Mouse (Mus musculus) right cerebral cortex, adult 18-20 months (tissue): ENCODE measurements around the gene Rapgef6.
A peak's percentile ranks its signal among the peaks of the same experiment; 100 is the strongest.

Source experiments
- DNase-seq: peaks from one replicate; pipeline ENCODE4 v3.0.0; 2022; ENCODE audit warnings: mixed read lengths

The Rapgef6 gene

DNA sequence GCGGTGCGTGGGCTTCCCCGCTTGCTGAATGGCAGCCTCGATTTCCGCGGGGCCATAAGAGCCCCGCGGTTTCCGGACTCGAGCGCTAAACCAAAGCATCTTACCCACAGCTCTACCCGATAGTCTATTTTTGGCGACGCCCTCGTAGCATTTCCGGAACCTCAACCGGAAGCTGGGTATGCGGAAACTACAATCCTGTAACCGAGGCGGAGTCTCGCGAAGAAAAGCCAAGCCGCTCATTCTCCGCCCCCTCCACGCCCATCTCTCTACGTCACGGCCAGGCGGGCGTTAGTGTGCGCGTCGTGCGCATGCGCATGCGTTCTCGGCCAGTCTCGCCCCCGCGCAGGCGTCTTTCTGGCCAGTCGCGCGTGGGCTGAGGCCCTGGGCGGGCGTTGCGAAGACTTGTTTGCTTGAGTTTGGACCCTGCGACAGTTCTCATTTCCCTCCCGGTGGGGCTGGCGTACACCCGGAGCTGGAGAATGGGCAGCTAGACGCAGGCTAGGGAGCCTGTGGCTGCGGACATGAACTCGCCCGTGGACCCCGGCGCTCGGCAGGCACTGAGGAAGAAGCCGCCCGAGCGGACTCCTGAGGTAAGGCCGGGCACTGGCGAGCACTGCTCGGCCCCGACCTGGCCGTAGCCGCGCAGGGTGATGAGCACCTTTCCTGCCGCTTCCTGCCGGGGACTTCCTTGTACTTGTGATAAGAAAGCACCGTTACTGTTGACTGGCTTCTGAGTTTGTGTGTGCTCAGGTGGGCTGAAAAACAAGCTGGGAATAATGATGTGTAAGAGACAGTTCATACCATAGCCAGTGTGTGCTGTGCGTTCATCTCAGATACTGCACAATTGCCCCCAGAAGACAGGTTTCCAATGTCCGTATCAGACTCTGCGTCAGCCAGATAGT, at the start of gene Rapgef6:
Gene Rapgef6, plus strand, starts transcription at position 319 of the 902 bp plus-strand sequence.
- DNase-seq = peak; percentile 98

DNA sequence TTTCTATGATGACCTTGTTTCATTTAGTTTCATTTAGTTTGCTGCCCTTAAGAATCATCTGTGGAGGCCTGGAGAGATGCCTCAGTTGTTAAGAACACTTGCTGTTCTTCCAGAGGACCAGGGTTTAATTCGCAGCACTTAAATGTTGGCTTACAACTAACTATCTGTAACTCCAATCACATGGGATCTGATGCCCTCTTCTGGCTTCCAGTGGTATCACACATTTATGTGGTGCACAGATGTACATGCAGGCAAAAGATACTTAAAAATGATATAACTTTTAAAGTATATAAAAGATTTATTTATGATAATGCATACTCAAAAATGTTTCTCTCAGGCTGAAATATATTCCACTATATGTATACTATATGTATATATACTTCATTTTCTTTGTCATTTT, 44.2 kb upstream of the Rapgef6 start:
- DNase-seq = no peak

DNA sequence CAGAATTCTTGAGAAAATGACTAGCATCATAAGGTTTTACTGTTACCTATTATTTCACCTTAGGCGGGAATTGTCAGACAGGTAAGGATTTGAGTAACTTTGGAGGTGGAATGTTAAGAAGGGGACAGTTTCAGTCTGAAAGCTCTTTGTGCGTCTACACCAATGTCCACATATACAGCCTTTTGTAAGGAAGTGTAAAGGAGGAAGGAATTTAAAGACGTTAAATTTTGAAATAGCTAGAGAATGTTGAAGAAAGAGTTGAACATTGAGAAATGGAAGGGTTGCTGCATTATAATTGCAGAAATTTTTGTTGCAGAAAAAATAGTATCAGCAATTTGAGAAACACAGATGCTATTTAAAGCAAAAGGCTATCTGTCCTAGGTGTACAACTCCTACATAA, 36.6 kb upstream of the Rapgef6 start:
- no peak for DNase-seq

DNA sequence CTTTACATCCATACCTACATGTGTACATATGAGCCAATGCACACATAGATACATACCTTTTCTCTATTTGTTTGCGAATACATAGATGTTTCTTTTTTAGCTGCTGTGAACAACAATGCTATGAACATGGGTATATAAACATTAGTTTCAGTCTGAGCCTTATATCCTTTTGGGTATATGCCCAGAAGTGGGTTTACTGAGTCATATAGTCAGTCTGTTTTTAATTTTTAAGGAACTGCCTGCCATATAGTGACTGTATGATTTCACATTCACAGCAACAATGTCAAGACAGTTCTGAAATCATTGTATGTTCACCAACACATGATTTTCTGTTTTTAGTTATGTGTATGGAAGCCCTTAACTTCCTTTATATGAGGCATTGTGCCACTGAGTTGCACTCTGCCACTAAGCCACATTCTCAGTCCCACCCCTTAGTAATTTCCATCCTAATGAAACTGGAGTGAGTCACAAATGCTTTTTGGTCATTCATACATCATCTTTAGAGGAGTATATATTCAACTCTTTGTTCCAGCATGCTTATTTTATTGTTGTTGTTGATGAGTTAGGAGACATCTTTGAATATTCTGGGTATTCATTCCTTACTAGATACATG, 30.6 kb upstream of the Rapgef6 start:
- no peak for DNase-seq

DNA sequence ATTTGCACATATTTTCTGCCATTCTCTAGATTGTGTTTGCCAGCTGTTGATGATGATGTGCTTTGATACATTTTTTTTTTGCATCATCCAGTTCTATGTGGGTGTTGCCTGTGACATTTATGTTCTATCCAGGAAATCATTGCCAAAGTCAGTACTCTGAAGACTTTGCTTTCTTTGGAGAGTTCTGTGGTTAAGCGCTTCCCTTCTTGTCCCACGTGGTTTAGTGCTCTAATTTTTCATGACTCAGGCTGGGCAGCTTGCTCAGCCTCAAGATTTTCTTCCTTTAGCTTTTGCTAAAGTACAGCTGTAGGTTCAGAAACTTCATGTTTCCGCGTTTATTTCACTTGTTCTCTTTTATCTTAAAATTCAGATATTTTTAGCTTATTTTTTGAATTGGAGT, 30.1 kb upstream of the Rapgef6 start:
- DNase-seq = no peak

DNA sequence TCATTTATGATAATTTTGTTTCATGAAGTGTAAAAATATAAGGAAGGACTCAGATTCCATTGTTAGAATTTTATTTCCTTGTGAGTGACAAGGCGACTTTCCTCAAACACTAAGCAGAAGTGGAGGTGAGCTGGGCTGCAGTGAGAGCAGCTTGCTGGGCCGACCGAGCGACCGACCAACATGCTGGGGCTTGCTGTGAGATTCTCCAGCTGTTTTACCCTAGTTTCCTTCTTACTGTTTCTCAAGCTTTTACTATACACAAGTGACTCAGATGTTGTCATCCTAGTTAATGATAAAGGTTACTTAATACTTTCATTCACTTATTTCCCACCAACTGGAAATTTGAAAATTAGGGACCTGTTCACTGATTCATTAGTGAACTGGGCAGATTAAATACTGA, 22.8 kb upstream of the Rapgef6 start:
- no peak for DNase-seq

DNA sequence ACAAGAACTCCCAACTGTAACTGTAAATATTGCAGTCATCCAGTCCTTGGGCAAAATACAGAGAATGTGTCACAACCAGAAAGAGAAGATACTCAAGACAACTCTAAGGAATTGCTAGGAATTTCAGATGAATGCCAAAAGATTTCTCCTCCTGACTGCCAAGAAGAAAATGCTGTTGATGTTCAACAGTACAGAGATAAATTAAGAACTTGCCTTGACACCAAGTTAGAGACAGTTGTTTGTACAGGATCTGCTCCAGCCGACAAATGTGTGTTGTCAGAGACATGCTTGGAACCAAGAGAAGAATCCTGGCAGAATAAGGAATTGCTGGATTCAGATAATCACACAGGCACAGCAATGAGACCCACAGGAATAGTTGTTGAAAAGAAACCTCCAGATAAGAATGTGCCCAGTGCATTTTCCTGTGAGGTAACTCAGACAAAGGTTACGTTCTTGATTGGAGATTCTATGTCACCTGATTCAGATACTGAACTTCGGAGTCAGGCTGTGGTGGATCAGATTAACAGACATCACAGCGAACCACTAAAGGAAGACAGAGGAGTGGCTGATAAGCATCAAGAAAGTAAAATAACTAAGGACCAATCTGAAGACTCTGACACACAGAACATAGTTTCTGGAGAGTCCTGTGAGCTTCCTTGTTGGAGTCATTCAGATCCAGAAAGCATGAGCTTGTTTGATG, 20.0 kb upstream of the Rapgef6 start:
- DNase-seq = no peak

DNA sequence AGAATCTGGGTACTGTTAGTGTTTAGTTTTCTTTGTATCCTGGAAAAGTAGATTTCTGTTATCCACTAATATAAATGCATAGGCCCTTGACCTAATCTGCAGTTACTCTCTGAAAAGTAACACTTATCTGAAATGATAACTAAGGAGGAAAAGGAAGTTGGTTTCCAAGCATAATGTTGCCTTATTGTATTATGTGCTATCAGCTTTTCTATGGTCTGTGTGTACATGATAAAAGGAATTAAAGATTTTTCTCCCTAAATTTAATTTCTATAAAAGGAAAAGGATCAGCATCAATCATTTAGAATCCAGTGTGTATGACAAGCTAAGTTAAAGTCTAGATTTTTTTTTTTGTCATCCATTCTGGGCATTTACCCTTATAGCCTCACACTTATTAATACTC, 9.1 kb upstream of the Rapgef6 start:
- no peak for DNase-seq

DNA sequence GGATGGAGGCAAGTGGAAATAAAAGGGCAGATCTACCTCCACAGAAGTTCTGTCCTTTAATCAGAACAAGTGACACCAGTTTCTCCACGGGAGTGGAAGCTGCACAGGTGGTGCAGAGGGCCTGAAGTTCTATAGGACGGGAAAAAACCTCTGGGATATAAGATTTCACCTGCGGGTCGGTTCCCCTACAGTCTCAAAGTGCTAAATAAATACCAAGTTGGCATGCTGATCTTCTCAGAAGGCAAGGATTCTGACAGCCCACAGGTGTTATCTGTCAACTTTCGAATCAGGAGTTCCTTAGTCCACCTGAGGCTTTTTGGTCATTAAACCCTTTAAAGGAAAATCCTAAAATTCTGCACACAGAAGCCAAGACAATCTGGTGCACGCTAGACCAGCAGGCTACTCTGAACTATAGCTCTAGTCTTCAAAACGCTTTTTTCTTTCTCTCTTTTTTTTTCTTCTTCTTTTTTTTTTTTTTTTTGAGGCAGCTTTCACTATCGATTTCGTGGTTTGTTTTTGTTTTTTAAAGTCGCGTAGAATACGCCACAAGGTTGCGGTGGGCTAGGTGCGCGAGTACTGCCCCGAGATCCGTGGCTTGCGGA, 619 bp upstream of the Rapgef6 start:
- DNase-seq = no peak

DNA sequence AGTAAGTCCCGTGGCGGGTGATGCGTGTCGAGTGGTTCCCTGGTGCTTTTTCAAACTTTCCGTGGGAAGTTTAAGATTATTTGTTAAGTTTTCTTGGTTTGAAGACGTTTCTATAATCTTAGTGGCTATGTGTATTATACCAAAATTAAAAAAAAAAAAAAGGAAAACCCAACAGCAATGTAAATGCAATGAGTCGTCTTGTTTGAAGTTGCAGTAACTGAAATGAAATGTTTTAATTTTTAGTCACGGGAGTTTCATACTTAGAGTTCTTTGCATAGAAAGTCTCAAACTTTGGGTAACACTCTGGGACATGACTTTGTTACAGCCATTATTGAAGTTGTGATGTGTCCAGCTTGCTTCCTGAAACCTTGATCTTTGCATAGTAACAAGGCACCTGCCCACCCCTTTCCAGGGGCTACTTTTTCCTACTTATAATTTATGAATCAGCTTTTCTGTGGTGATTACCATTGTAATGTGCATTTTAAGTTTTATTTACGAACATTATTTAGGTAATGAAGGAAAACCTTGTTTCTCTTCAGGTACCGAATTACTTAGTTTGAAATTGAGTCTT, 869 bp downstream of the Rapgef6 start:
- no peak for DNase-seq

DNA sequence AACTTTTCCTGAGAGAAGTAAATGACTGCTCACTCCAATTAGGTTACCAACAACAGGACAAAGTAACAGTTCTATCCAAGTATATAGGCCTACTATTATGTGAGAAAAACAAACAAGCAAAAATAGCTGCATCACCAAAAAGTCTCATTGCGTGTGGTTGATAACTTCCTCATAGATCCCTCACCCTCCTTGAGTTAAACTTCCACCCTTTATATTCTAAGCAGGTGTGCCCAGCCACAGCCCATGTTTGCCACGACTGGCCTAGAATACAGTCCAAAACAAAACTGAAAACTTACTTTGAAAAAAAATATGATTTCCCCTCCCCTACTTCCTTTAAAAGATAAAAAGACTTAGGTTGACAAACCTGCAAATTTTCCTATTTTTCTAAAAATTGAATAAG, 5.4 kb downstream of the Rapgef6 start:
- DNase-seq = no peak

DNA sequence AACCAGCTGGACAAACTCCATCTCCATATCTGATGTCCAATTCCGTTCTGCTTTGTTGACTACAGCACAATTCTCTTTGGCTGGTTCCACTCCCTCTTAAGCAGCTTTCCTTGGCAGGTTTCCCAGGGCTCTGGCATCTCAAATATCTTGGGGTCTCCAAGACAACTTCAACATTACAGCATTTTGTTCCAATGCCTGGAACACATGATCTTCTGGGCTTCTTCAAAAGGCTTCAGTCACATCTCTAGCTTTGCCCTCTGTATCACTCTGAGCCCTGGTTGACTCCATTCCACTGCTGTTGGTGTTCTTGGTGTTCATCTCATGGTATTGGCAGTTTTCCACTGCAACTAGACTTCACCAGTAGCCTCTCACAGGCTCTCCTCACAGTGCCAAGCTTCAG, 7.7 kb downstream of the Rapgef6 start:
- DNase-seq = no peak

DNA sequence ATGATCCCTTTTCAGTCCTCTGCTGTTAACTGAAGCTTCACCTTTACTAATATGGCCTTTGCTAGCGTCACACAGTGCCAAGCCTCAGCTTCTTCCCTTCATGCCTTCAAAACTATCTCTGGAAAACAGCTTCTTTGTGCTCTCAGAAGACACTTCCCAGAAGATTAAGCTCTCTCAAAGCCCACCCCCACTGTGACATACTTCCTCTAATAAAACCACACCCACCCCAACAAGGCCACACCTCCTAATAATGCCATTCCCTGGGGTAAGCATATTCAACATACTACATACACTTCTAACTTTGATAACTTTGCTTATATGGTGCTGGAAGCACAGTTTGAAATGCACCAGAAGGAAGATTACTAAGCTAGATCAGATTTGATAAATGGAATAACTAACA, 8.3 kb downstream of the Rapgef6 start:
- DNase-seq = no peak

DNA sequence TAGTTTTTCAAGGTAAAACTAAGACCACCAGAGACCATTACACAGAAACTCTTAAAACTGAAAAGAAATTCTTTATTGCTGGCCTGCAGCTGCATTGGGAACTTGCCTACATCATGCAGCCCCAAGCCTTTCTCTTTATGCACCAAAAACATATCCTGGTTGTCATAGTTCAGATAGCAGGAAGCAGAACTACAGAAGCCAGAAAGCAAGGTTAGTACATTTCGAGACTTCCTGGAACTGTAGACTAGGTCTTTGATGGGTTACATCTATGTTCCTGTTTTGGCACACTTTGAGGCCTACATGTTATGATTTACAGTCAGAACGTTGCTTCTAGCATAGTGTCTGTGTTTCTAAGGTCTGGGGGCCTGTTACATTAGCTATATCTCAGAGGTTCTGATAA, 11.2 kb downstream of the Rapgef6 start:
- no peak for DNase-seq

DNA sequence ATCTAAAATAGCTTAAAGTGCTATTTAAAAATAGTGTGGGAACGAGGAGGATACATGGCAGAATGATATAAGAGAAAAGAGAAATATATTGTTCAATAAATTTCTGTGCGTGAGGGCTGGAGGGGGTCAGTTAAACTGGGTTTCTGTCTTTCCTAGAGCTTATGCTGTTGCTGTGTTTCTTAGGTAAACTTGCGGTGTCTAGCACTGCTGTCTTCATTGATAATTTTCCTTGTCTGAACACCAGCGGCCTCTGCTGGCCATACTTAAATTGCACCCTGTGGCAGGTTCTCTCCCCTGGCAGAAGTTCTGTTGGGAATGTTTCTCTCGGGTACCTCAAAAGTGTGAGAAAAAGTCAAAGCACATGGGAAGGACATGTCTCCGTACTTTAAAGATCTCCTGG, 12.2 kb downstream of the Rapgef6 start:
- peak; percentile 43 for DNase-seq

DNA sequence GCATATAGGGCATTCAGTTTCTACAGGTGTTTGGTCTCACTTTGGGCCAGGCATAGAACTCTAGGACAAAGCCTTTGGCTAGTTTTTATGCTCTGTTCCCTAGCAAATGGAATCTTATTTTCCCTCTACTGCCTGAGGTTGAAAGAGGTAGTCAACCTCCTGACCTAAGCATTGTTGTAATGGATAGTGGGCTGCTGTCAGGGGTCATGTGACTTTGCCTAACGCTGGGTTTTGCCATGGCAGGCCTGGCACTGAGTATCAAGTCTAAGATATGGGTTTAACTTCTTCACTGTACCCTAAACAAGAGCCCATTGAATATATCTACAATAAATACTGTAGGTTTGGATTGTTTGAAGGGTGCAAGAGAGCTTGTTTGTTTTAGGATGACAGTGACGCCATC, 16.4 kb downstream of the Rapgef6 start:
- no peak for DNase-seq

DNA sequence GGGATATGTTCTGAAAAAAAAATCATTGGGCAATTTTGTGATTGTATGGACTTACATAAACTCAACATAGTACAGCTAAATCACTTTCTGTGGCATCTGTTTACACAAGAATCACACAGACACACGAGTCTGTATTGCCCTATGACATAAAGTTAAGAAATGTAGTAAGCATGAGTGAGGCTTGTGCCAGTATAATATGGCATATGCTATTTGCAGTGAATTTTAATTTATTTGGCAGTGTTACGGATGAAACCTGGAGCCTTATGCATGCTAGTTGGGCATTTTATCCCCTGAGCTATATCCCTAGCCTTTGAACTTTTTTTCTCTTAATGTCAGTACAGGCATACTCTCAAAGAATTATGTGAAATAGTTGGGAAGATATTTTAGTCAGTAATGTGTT, 16.8 kb downstream of the Rapgef6 start:
- DNase-seq = no peak

DNA sequence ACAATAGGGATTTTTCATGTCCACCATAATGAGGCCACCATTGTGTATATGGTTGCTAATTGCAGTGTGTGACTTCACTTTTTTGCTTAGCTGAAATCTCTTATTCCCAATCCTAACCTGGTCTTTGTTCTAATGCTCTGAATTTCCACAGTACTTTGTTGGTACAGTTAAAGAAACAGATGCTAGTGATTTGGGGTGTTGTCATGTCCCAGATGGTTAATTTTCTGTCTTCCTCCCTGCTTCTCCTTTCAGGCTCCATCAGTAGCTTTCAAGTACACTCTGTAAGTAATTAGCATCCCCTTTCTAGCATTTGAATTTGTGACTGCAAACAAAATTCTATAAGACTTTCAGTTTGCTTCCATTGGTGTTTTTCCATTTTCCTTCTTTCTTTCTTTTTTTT, 17.7 kb downstream of the Rapgef6 start:
- no peak for DNase-seq

DNA sequence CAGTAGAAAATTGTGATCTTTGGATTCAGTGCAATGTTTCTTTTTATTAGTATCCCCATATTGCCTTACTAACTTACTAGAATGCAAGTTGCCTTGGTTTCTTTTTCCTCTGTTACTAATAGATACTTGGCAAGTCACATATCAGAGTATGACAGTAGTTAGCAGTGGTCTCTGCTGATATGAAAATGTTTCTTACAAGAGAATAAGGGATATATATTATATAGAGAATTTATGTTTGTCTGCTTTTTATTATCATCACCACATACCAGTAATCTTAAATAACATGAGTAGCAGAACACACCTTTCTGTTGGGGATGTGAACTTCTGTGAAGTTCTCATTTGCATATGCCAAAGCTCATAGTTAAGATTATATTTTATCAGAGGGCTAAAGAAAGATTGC, 19.8 kb downstream of the Rapgef6 start:
- no peak for DNase-seq

DNA sequence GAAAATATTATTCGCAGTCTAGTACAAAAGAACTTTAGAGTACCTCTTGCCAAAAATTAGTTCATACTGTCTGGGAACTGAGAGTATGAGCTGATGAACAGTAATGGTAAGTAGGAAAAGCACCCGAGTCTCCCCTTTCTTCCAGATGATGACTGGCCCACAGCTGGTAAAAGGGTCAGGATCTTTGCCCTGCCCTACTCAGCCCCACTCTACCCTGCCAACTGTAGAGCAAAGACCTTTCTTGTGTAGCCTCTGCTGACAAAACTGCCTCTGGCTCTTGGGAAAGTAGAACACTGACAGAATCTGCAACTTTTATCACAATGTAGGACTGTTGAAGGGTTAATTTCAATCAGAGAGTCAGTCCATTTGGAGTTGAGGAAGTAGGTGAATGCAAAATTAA, 32.3 kb downstream of the Rapgef6 start:
- DNase-seq = no peak

DNA sequence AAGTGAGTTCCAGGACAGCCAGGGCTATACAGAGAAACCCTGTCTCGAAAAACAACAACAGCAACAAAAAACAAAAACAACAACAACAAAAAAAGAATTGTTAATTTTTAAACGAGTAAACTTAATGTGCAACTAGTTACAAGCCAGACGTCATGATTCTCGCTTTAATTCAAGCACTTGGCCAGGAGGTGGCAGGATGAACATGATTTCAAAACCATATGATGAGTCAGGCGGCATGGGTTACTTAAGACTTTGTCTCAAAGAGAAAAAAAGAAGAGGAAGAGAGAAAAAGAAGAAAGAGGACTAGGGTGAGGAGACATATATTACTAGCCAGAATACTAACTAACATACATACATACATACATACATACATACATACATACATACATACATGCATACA, 40.1 kb downstream of the Rapgef6 start:
- DNase-seq = peak; percentile 23

DNA sequence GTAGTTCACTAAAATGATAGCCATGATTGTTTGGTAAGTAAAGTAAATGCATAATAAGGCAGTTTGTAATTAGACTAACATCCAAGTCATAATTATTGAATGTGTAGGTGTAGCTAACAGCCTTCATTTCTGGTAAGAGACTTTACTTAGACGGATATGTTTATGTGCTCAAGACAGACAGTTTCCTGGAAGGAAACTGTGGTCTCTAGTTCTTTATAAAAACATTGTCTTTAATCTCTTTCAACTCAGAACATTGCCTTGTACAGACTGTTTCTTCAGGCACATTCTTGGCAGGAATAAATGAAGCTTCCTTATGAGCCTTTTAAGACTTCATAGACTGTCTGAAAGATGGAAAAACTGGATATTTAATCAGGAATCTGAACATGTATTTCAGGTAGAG, 45.3 kb downstream of the Rapgef6 start:
- no peak for DNase-seq

DNA sequence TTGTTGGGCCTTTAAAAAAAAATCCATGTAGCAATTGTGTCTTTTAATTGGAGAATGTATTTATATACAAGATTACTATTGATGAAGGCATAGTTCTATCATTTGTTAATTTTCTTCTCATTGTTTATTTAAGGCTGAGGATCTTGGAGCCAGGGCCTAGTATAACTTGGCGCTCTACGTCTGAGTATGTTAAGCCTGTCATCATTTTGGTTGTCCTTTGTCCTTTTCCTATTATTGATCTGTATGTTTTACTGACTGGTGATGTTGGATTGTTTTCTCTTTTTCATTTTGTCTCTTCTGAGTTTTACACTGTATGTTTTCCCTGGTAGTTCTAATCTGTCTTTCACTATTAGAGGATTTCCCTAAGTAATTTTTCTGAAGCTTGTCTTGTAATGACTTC, 52.1 kb downstream of the Rapgef6 start:
- DNase-seq = no peak
